Mouse (Mus musculus) intestine, postnatal 0 days (tissue): ENCODE measurements around the gene Pbx1. TPM values are rescaled to one million over a fixed set of nuclear protein-coding genes. Genes with fewer than 3 reads are reported as not detected.

Experiments
- ATAC-seq: fragments of 200-750 bp; cut with Nextera tagmentation; 2 replicates; pipeline ENCODE4 v1.8.0; 2017; ENCODE audit warnings: mild to moderate bottlenecking, moderate TSS enrichment, moderate library complexity
- H3K27ac ChIP-seq: fragments of 300-500 bp; sonication (generic); 2 replicates; pipeline ENCODE4 v1.5.1; 2014; ENCODE audit warnings: mild to moderate bottlenecking, low read depth, low read length, moderate library complexity
- H3K27me3 ChIP-seq: fragments of 300-500 bp; sonication (generic); replicated peaks from 2 replicates; pipeline ENCODE4 v1.6.1; 2014; ENCODE audit warnings: low read length, mixed read lengths; ENCODE audit not compliant: control insufficient read depth, insufficient read depth
- H3K36me3 ChIP-seq: fragments of 300-500 bp; sonication (generic); 2 replicates; pipeline ENCODE4 v1.6.1; 2014; ENCODE audit warnings: mild to moderate bottlenecking, moderate library complexity; ENCODE audit not compliant: control insufficient read depth, insufficient read depth
- H3K4me1 ChIP-seq: fragments of 300-500 bp; sonication (generic); replicated peaks from 2 replicates; pipeline ENCODE4 v1.6.1; 2014; ENCODE audit warnings: antibody characterized with exemption, low read length, mixed read lengths; ENCODE audit not compliant: control insufficient read depth, insufficient read depth
- H3K4me2 ChIP-seq: fragments of 300-500 bp; sonication (generic); replicated peaks from 2 replicates; pipeline ENCODE4 v1.6.1; 2014; ENCODE audit warnings: low read depth, mild to moderate bottlenecking, moderate library complexity
- H3K4me3 ChIP-seq: fragments of 300-500 bp; sonication (generic); 2 replicates; pipeline ENCODE4 v1.5.1; 2014; ENCODE audit warnings: low read depth, low read length
- H3K9ac ChIP-seq: fragments of 300-500 bp; sonication (generic); 2 replicates; pipeline ENCODE4 v1.6.1; 2014; ENCODE audit warnings: mild to moderate bottlenecking, low read depth, low read length
- H3K9me3 ChIP-seq: fragments of 300-500 bp; sonication (generic); 2 replicates; pipeline ENCODE4 v1.6.1; 2016; ENCODE audit warnings: mixed run types; ENCODE audit not compliant: control insufficient read depth
- CTCF ChIP-seq: sonication (generic); IDR thresholded peaks from 2 replicates; pipeline ENCODE4 v1.5.1; 2016; ENCODE audit warnings: low read depth, mild to moderate bottlenecking, control low read depth, antibody characterized with exemption, moderate library complexity
- WGBS: fragments of 180-500 bp; shearing (Covaris S2); extraction: QIAGEN DNeasy Blood & Tissue Kit; methylation state at CpG from one replicate; pipeline ENCODE4 v1.1.7; 2014; 5-methylcytosine and 5-hydroxymethylcytosine counted together
- polyA plus RNA-seq: library from polyadenylated mRNA; unstranded; fragments of >200 nt; fragmentation: Nextera tagmentation; extraction: Ambion mirVana; gene quantifications from 2 replicates; pipeline ENCODE4 v1.2.1, GENCODE M21; 2015

The Pbx1 gene
- polyA plus RNA-seq, 1 experiment from 2014 or later, result 9.8 TPM

- Histone ChIP-seq H3K4me2 (no peak overlapping the region), H3K4me1 (no peaks in the 10 kb centered on the region), H3K9me3 (no peaks in the 10 kb centered on the region), H3K4me3 (no peak overlapping the region), H3K27ac (no peak overlapping the region), H3K27me3 (no peaks in the 10 kb centered on the region), H3K9ac (no peak overlapping the region), H3K36me3 (no peaks in the 10 kb centered on the region)
- 81% methylated on average over 8 of the region's 8 CpGs for WGBS
- no peak for TF ChIP-seq CTCF
- no peak for ATAC-seq
Measured at GRCm38 (mm10) chr1:168348036-168348784, 83.9 kb downstream of the Pbx1 start.

- WGBS, result 76% methylated on average over 8 of the region's 8 CpGs
- Histone ChIP-seq H3K4me1 (no peaks in the 10 kb centered on the region), H3K27ac (no peak overlapping the region), H3K36me3 (no peaks in the 10 kb centered on the region), H3K4me3 (no peak overlapping the region), H3K9me3 (no peaks in the 10 kb centered on the region), H3K4me2 (no peak overlapping the region), H3K9ac (no peak overlapping the region), H3K27me3 (no peaks in the 10 kb centered on the region)
- no peak for TF ChIP-seq CTCF
- ATAC-seq, result 0 out of 2 replicates have a peak, but pooled peaks have one; percentile 28
Measured at GRCm38 (mm10) chr1:168344918-168345317, 87.2 kb downstream of the Pbx1 start.

GRCm38 (mm10) chr1:168344262-168344661 lies 87.8 kb downstream of the Pbx1 start:
- no peaks in the 10 kb centered on the region for H3K4me1 ChIP-seq
- no peak overlapping the region for H3K4me3 ChIP-seq
- no peaks in the 10 kb centered on the region for H3K9me3 ChIP-seq
- H3K4me2 ChIP-seq, result no peak overlapping the region
- TF ChIP-seq CTCF, result no peak
- 84% methylated on average over 5 of the region's 5 CpGs for WGBS
- no peaks in the 10 kb centered on the region for H3K27me3 ChIP-seq
- ATAC-seq, result no peak
- no peak overlapping the region for H3K27ac ChIP-seq
- H3K9ac ChIP-seq, result no peak overlapping the region
- no peaks in the 10 kb centered on the region for H3K36me3 ChIP-seq

- H3K36me3 ChIP-seq, result no peaks in the 10 kb centered on the region
- WGBS, result 77% methylated on average over 5 of the region's 6 CpGs
- no peak overlapping the region for H3K4me3 ChIP-seq
- H3K27me3 ChIP-seq, result no peaks in the 10 kb centered on the region
- no peak for TF ChIP-seq CTCF
- no peaks in the 10 kb centered on the region for H3K4me1 ChIP-seq
- no peak for ATAC-seq
- no peaks in the 10 kb centered on the region for H3K9me3 ChIP-seq
- no peak overlapping the region for H3K9ac ChIP-seq
- no peak overlapping the region for H3K27ac ChIP-seq
- no peak overlapping the region for H3K4me2 ChIP-seq
Measured at GRCm38 (mm10) chr1:168342269-168342668, 89.8 kb downstream of the Pbx1 start.

GRCm38 (mm10) chr1:168341863-168342262 lies 90.2 kb downstream of the Pbx1 start:
- TF ChIP-seq CTCF, result no peak
- Histone ChIP-seq H3K36me3 (no peaks in the 10 kb centered on the region), H3K9ac (no peak overlapping the region), H3K4me1 (no peaks in the 10 kb centered on the region), H3K9me3 (no peaks in the 10 kb centered on the region), H3K27ac (no peak overlapping the region), H3K4me2 (no peak overlapping the region), H3K27me3 (no peaks in the 10 kb centered on the region), H3K4me3 (no peak overlapping the region)
- no peak for ATAC-seq
- WGBS, result 66% methylated on average over 12 of the region's 12 CpGs

GRCm38 (mm10) chr1:168341368-168341767 lies 90.7 kb downstream of the Pbx1 start:
- Histone ChIP-seq H3K27ac (no peak overlapping the region), H3K9ac (no peak overlapping the region), H3K4me2 (no peak overlapping the region), H3K36me3 (no peaks in the 10 kb centered on the region), H3K9me3 (no peaks in the 10 kb centered on the region), H3K27me3 (no peaks in the 10 kb centered on the region), H3K4me1 (no peaks in the 10 kb centered on the region), H3K4me3 (no peak overlapping the region)
- TF ChIP-seq CTCF, result no peak
- 87% methylated on average over 6 of the region's 6 CpGs for WGBS
- no peak for ATAC-seq
